Mouse (Mus musculus) Patski (cell line): ENCODE measurements around the gene Insl5. TPM values are rescaled to one million over a fixed set of nuclear protein-coding genes. Genes with fewer than 3 reads are reported as not detected.
A peak's percentile ranks its signal among the peaks of the same experiment; 100 is the strongest.

ENCODE experiments used
- ATAC-seq: fragments of 100-300 bp; one replicate; pipeline ENCODE4 v1.8.0; 2021
- CTCF ChIA-PET: fragments of 350-600 bp; sonication (Branson Sonifier 250); formaldehyde crosslinking; loops from one replicate; lab custom pipeline; 2022; ENCODE audit warnings: inconsistent platforms; lab: Charles Lee
- POLR2A ChIA-PET: fragments of 350-600 bp; sonication (Branson Sonifier 250); formaldehyde crosslinking; loops from one replicate; lab custom pipeline; 2022; ENCODE audit warnings: antibody characterized with exemption, inconsistent platforms; lab: Charles Lee
- DNase-seq: peaks from one replicate; pipeline ENCODE4 v3.0.0-alpha.2; 2011; ENCODE audit warnings: low read depth, low spot score
- H3K27me3 ChIP-seq: fragments of 371-371 bp; one replicate; pipeline ENCODE4 v1.5.1; 2021
- CTCF ChIP-seq: fragments of 100-300 bp; IDR thresholded peaks from one replicate; pipeline ENCODE4 v1.5.1; 2021
- in situ Hi-C: fragments of 300-500 bp; cut with MboI; formaldehyde crosslinking; loops from 3 replicates; pipeline ENCODE4 v1.11.1; 2018; ENCODE audit warnings: low pct_unique_long_range_greater_than_20kb, mixed read lengths
- polyA plus RNA-seq: library from polyadenylated mRNA; unstranded; gene quantifications from one replicate; pipeline ENCODE4 v1.2.3, GENCODE M21; 2021

The Insl5 gene
- polyA plus RNA-seq, 1 experiment from 2014 or later: not detected

GRCm38 (mm10) chr4:102990595-102991340, 35.9 kb downstream of the Insl5 start:
- H3K27me3 ChIP-seq: no peaks in the 10 kb centered on the region
- in situ Hi-C loops: no loop called here
- CTCF ChIA-PET: no interaction called here
- DNase-seq (no peak), ATAC-seq (no peak)
- no peak for TF ChIP-seq CTCF
- POLR2A ChIA-PET: no interaction called here

DNA sequence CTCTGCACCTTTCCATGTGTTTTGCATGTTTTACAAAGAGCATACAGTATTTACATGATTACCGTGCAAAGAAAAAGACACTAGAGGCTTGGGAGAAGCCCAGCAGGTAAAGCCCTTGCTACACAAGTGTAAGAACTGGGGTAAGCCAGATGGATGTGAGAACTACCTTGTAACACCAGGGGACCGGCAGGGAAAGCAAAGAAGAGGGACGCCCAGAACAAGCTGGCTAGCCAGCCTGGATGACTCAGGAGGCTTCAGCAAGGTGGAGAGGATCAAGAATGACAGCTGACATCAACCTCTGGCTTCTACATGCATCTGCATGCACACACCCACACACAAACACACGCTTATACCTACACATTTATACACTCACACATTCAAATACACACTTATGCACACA, 36.6 kb downstream of the Insl5 start:
- no peaks in the 10 kb centered on the region for H3K27me3 ChIP-seq
- in situ Hi-C loops: no loop called here
- no peak for DNase-seq
- CTCF ChIA-PET: no interaction called here
- TF ChIP-seq CTCF: no peak
- no peak for ATAC-seq
- POLR2A ChIA-PET: no interaction called here

GRCm38 (mm10) chr4:102989391-102989790, 37.3 kb downstream of the Insl5 start:
- DNase-seq: no peak
- no peak for TF ChIP-seq CTCF
- ATAC-seq: no peak
- in situ Hi-C loops: loop anchor here (5.0 to 10.0 kb wide), 2 partner anchors 158 to 355 kb away; no protein-coding TSS in a partner anchor
- POLR2A ChIA-PET: no interaction called here
- CTCF ChIA-PET: no interaction called here
- no peaks in the 10 kb centered on the region for H3K27me3 ChIP-seq

GRCm38 (mm10) chr4:102988526-102988925, 38.1 kb downstream of the Insl5 start:
- no peak for DNase-seq
- no peak for TF ChIP-seq CTCF
- CTCF ChIA-PET: no interaction called here
- H3K27me3 ChIP-seq: no peaks in the 10 kb centered on the region
- ATAC-seq: no peak
- POLR2A ChIA-PET: no interaction called here
- in situ Hi-C loops: loop anchor here (5.0 to 10.0 kb wide), 2 partner anchors 159 to 356 kb away; no protein-coding TSS in a partner anchor

GRCm38 (mm10) chr4:102987756-102988155, 38.9 kb downstream of the Insl5 start:
- CTCF ChIA-PET: interaction anchor here (0.7 to 2.0 kb wide), 5 partner anchors 10 to 48 kb away, joined by 3 to 7 read pairs (median 3); no protein-coding TSS in a partner anchor
- no peak for DNase-seq
- in situ Hi-C loops: loop anchor here (5.0 to 10.0 kb wide), 2 partner anchors 160 to 357 kb away; no protein-coding TSS in a partner anchor

GRCm38 (mm10) chr4:102987325-102987724, 39.3 kb downstream of the Insl5 start:
- CTCF ChIA-PET: interaction anchor here (0.7 to 2.1 kb wide), 7 partner anchors 10 to 159 kb away, joined by 3 to 7 read pairs (median 4); no protein-coding TSS in a partner anchor
- H3K27me3 ChIP-seq: no peaks in the 10 kb centered on the region
- no peak for TF ChIP-seq CTCF
- ATAC-seq: no peak
- POLR2A ChIA-PET: no interaction called here
- in situ Hi-C loops: loop anchor here (5.0 to 10.0 kb wide), 2 partner anchors 160 to 357 kb away; no protein-coding TSS in a partner anchor
- no peak for DNase-seq

More at GRCm38 (mm10) chr4:102987756-102988155, 38.9 kb downstream of the Insl5 start:
- no peaks in the 10 kb centered on the region for H3K27me3 ChIP-seq
- POLR2A ChIA-PET: no interaction called here
- no peak for ATAC-seq
- no peak for TF ChIP-seq CTCF

GRCm38 (mm10) chr4:102986917-102987316, 39.7 kb downstream of the Insl5 start:
- POLR2A ChIA-PET: no interaction called here
- no peaks in the 10 kb centered on the region for H3K27me3 ChIP-seq
- peak; percentile 68 for TF ChIP-seq CTCF
- ATAC-seq (no peak), DNase-seq (no peak)
- in situ Hi-C loops: loop anchor here (5.0 to 10.0 kb wide), 2 partner anchors 160 to 358 kb away; no protein-coding TSS in a partner anchor
- CTCF ChIA-PET: interaction anchor here (0.6 to 2.1 kb wide), 9 partner anchors 9 to 471 kb away, joined by 3 to 7 read pairs (median 3); no protein-coding TSS in a partner anchor

GRCm38 (mm10) chr4:102986173-102986572, 40.5 kb downstream of the Insl5 start:
- no peak for TF ChIP-seq CTCF
- DNase-seq (no peak), ATAC-seq (no peak)
- peaks cover 2% of the 10 kb centered on the region for H3K27me3 ChIP-seq
- ChIA-PET POLR2A (no interaction called here), CTCF (interaction anchor here (0.6 to 2.1 kb wide), 8 partner anchors 9 to 472 kb away, joined by 3 to 6 read pairs (median 4); no protein-coding TSS in a partner anchor)
- in situ Hi-C loops: loop anchor here (5.0 to 10.0 kb wide), 2 partner anchors 161 to 359 kb away; no protein-coding TSS in a partner anchor

- in situ Hi-C loops: loop anchor here (10.0 kb wide), 1 partner anchor 363 kb away; no protein-coding TSS in a partner anchor
- ChIA-PET POLR2A (no interaction called here), CTCF (no interaction called here)
- no peak for DNase-seq
- no peak for TF ChIP-seq CTCF
- no peak for ATAC-seq
- peaks cover 3% of the 10 kb centered on the region for H3K27me3 ChIP-seq
These were observed 44.9 kb downstream of the Insl5 start for GRCm38 (mm10) chr4:102981709-102982108.

GRCm38 (mm10) chr4:102979385-102979784, 47.3 kb downstream of the Insl5 start:
- ATAC-seq (no peak), DNase-seq (no peak)
- in situ Hi-C loops: no loop called here

DNA sequence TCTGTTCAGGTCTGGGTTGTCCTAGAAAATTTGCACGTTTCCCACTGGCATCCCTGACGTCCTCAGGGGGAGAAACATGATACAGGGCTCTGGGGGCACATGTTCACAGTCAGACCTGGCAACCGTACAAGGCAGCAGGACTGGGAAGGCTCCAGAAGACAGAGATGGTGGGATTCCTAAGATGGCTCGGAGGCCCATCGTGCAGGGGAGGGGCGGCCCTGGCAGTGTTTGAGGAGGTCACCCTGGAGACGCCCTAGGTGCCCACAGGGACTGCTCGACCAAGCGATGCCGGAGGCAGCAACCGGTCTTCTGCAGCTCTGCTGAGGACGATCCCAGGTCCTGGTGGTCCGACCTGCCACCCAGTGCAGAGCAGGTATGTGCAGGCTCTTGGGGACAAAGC, 48.2 kb downstream of the Insl5 start, which contains the start of gene Tctex1d1:
Gene Tctex1d1, plus strand, starts transcription at position 167 of the 400 bp plus-strand sequence.
- no peak for TF ChIP-seq CTCF
- ChIA-PET POLR2A (no interaction called here), CTCF (no interaction called here)
- peaks cover 7% of the 10 kb centered on the region for H3K27me3 ChIP-seq
- in situ Hi-C loops: no loop called here
- ATAC-seq (no peak), DNase-seq (no peak)

More at GRCm38 (mm10) chr4:102979385-102979784, 47.3 kb downstream of the Insl5 start:
- no peak for TF ChIP-seq CTCF
- ChIA-PET CTCF (no interaction called here), POLR2A (no interaction called here)
- peaks cover 7% of the 10 kb centered on the region for H3K27me3 ChIP-seq
